Mouse (Mus musculus) forebrain, embryonic 13.5 days (tissue): Measurements from ENCODE around the gene Msl1. TPM values are rescaled to one million over a fixed set of nuclear protein-coding genes. Genes with fewer than 3 reads are reported as not detected.

Source experiments
- ATAC-seq: fragments of 200-750 bp; cut with Nextera tagmentation; 2 replicates; pipeline ENCODE4 v1.8.0; 2017
- H3K27ac ChIP-seq: fragments of 300-500 bp; sonication (generic); 2 replicates; pipeline ENCODE4 v1.5.1; 2015; ENCODE audit warnings: inconsistent platforms, mild to moderate bottlenecking, moderate library complexity
- H3K27me3 ChIP-seq: fragments of 300-500 bp; sonication (generic); 2 replicates; pipeline ENCODE4 v1.6.1; 2015; ENCODE audit warnings: mild to moderate bottlenecking, inconsistent platforms
- H3K36me3 ChIP-seq: fragments of 300-500 bp; sonication (generic); 2 replicates; pipeline ENCODE4 v1.6.1; 2015; ENCODE audit warnings: mild to moderate bottlenecking, inconsistent platforms; ENCODE audit not compliant: poor library complexity, severe bottlenecking
- H3K4me1 ChIP-seq: fragments of 300-500 bp; sonication (generic); 2 replicates; pipeline ENCODE4 v1.6.1; 2015; ENCODE audit warnings: inconsistent platforms
- H3K4me2 ChIP-seq: fragments of 300-500 bp; sonication (generic); 2 replicates; pipeline ENCODE4 v1.6.1; 2015; ENCODE audit warnings: inconsistent platforms, mild to moderate bottlenecking, moderate library complexity
- H3K4me3 ChIP-seq: fragments of 300-500 bp; sonication (generic); 2 replicates; pipeline ENCODE4 v1.5.1; 2015; ENCODE audit warnings: mild to moderate bottlenecking, inconsistent platforms
- H3K9ac ChIP-seq: fragments of 300-500 bp; sonication (generic); 2 replicates; pipeline ENCODE4 v1.6.1; 2015; ENCODE audit warnings: mild to moderate bottlenecking, inconsistent platforms
- H3K9me3 ChIP-seq: fragments of 300-500 bp; sonication (generic); replicated peaks from 2 replicates; pipeline ENCODE4 v1.6.1; 2016; ENCODE audit warnings: inconsistent platforms
- WGBS: fragments of 180-500 bp; shearing (Covaris S2); methylation state at CpG from one replicate; pipeline ENCODE4 v1.1.7; 2015; 5-methylcytosine and 5-hydroxymethylcytosine counted together
- polyA plus RNA-seq: library from polyadenylated mRNA; unstranded; fragments of >200 nt; fragmentation: Nextera tagmentation; extraction: Ambion mirVana; gene quantifications from 2 replicates; pipeline ENCODE4 v1.2.1, GENCODE M21; 2015

Gene Msl1
- polyA plus RNA-seq, 1 experiment from 2014 or later, result 31.3 TPM

- peaks cover 47% of the 10 kb centered on the region for H3K36me3 ChIP-seq
- H3K4me2 ChIP-seq, result no peak overlapping the region
- no peak for ATAC-seq
- H3K27me3 ChIP-seq, result no peaks in the 10 kb centered on the region
- H3K9ac ChIP-seq, result peak overlapping the region; percentile 9; the same call in 1 of the 2 replicates
- no peak overlapping the region for H3K27ac ChIP-seq
- H3K9me3 ChIP-seq, result no peaks in the 10 kb centered on the region
- H3K4me1 ChIP-seq, result peaks cover 71% of the 10 kb centered on the region
- 92% methylated on average over 5 of the region's 5 CpGs for WGBS
- H3K4me3 ChIP-seq, result no peak overlapping the region
Observed at GRCm38 (mm10) chr11:98753264-98753663, 42.1 kb upstream of the Msl1 start.

- Histone ChIP-seq H3K4me3 (no peak overlapping the region), H3K4me2 (no peak overlapping the region), H3K9ac (no peak overlapping the region), H3K36me3 (peaks cover 54% of the 10 kb centered on the region), H3K27me3 (no peaks in the 10 kb centered on the region), H3K9me3 (no peaks in the 10 kb centered on the region), H3K4me1 (peaks cover 62% of the 10 kb centered on the region), H3K27ac (peak overlapping the region; percentile 2)
- WGBS, result 75% methylated on average over 9 of the region's 9 CpGs
- no peak for ATAC-seq
Observed at GRCm38 (mm10) chr11:98754151-98754620, 41.1 kb upstream of the Msl1 start.

- 0 out of 2 replicates have a peak, but pooled peaks have one; percentile 1 for ATAC-seq
- H3K27ac ChIP-seq, result peak overlapping the region; percentile 2; the same call in 1 of the 2 replicates
- 21% methylated on average over 7 of the region's 7 CpGs for WGBS
- H3K9ac ChIP-seq, result no peak overlapping the region
- H3K4me1 ChIP-seq, result peaks cover 57% of the 10 kb centered on the region
- no peak overlapping the region for H3K4me3 ChIP-seq
- H3K36me3 ChIP-seq, result peaks cover 54% of the 10 kb centered on the region
- H3K4me2 ChIP-seq, result no peak overlapping the region
- no peaks in the 10 kb centered on the region for H3K9me3 ChIP-seq
- no peaks in the 10 kb centered on the region for H3K27me3 ChIP-seq
Observed at GRCm38 (mm10) chr11:98754621-98755181, 40.6 kb upstream of the Msl1 start.

GRCm38 (mm10) chr11:98755726-98756380 is 39.5 kb upstream of the Msl1 start:
- WGBS, result 96% methylated on average over 6 of the region's 6 CpGs
- Histone ChIP-seq H3K4me1 (peaks cover 46% of the 10 kb centered on the region), H3K27ac (no peak overlapping the region), H3K36me3 (peaks cover 66% of the 10 kb centered on the region), H3K4me3 (no peak overlapping the region), H3K4me2 (no peak overlapping the region), H3K27me3 (no peaks in the 10 kb centered on the region), H3K9me3 (no peaks in the 10 kb centered on the region), H3K9ac (no peak overlapping the region)
- ATAC-seq, result no peak

- ATAC-seq, result no peak
- Histone ChIP-seq H3K36me3 (peaks cover 74% of the 10 kb centered on the region), H3K9ac (no peak overlapping the region; the same call in 1 of the 2 replicates)
Observed at GRCm38 (mm10) chr11:98756711-98757110, 38.6 kb upstream of the Msl1 start.

GRCm38 (mm10) chr11:98761939-98762338 is 33.4 kb upstream of the Msl1 start:
- H3K4me2 ChIP-seq, result no peak overlapping the region
- H3K4me1 ChIP-seq, result peaks cover 22% of the 10 kb centered on the region
- H3K36me3 ChIP-seq, result peaks cover 82% of the 10 kb centered on the region
- WGBS, result 90% methylated on average over 4 of the region's 4 CpGs
- H3K27me3 ChIP-seq, result no peaks in the 10 kb centered on the region
- H3K27ac ChIP-seq, result no peak overlapping the region
- no peaks in the 10 kb centered on the region for H3K9me3 ChIP-seq
- ATAC-seq, result no peak
- H3K9ac ChIP-seq, result no peak overlapping the region
- H3K4me3 ChIP-seq, result no peak overlapping the region

More at GRCm38 (mm10) chr11:98756711-98757110, 38.6 kb upstream of the Msl1 start:
- Histone ChIP-seq H3K27ac (no peak overlapping the region), H3K4me1 (peaks cover 37% of the 10 kb centered on the region), H3K4me2 (no peak overlapping the region), H3K4me3 (no peak overlapping the region), H3K9me3 (no peaks in the 10 kb centered on the region), H3K27me3 (no peaks in the 10 kb centered on the region)
- WGBS, result 90% methylated on average over 12 of the region's 12 CpGs

GRCm38 (mm10) chr11:98762756-98763501 is 32.4 kb upstream of the Msl1 start:
- Histone ChIP-seq H3K9me3 (no peaks in the 10 kb centered on the region), H3K27me3 (no peaks in the 10 kb centered on the region), H3K4me2 (no peak overlapping the region), H3K9ac (no peak overlapping the region), H3K36me3 (peaks cover 72% of the 10 kb centered on the region), H3K4me3 (no peak overlapping the region), H3K4me1 (peaks cover 32% of the 10 kb centered on the region), H3K27ac (no peak overlapping the region)
- no peak for ATAC-seq
- 62% methylated on average over 17 of the region's 17 CpGs for WGBS

GRCm38 (mm10) chr11:98763502-98763861 is 31.8 kb upstream of the Msl1 start:
- Histone ChIP-seq H3K9ac (no peak overlapping the region), H3K4me3 (no peak overlapping the region), H3K27ac (no peak overlapping the region), H3K36me3 (peaks cover 73% of the 10 kb centered on the region), H3K4me2 (no peak overlapping the region), H3K27me3 (no peaks in the 10 kb centered on the region), H3K4me1 (peaks cover 38% of the 10 kb centered on the region), H3K9me3 (no peaks in the 10 kb centered on the region)
- 91% methylated on average over 8 of the region's 8 CpGs for WGBS
- ATAC-seq, result no peak

- Histone ChIP-seq H3K9ac (no peak overlapping the region), H3K9me3 (no peaks in the 10 kb centered on the region), H3K4me2 (no peak overlapping the region), H3K4me3 (no peak overlapping the region), H3K27ac (0 out of 2 replicates have a peak overlapping the region, but pooled peaks have one; percentile 0), H3K36me3 (peaks cover 74% of the 10 kb centered on the region), H3K27me3 (no peaks in the 10 kb centered on the region), H3K4me1 (peaks cover 44% of the 10 kb centered on the region)
- 89% methylated on average over 18 of the region's 18 CpGs for WGBS
- ATAC-seq, result no peak
Observed at GRCm38 (mm10) chr11:98764091-98764490, 31.2 kb upstream of the Msl1 start.

GRCm38 (mm10) chr11:98764746-98765145 is 30.6 kb upstream of the Msl1 start:
- Histone ChIP-seq H3K4me2 (no peak overlapping the region), H3K27ac (peak overlapping the region; percentile 88; the same call in 1 of the 2 replicates), H3K4me1 (peaks cover 50% of the 10 kb centered on the region), H3K4me3 (no peak overlapping the region), H3K9ac (no peak overlapping the region), H3K27me3 (no peaks in the 10 kb centered on the region), H3K9me3 (no peaks in the 10 kb centered on the region), H3K36me3 (peaks cover 80% of the 10 kb centered on the region)
- ATAC-seq, result no peak

- peaks cover 51% of the 10 kb centered on the region for H3K4me1 ChIP-seq
- WGBS, result 42% methylated on average over 9 of the region's 9 CpGs
- H3K4me3 ChIP-seq, result no peak overlapping the region
- no peaks in the 10 kb centered on the region for H3K9me3 ChIP-seq
- peaks cover 80% of the 10 kb centered on the region for H3K36me3 ChIP-seq
- H3K27me3 ChIP-seq, result no peaks in the 10 kb centered on the region
- peak overlapping the region; percentile 23 for H3K9ac ChIP-seq
- no peak for ATAC-seq
- peak overlapping the region; percentile 12; the same call in 1 of the 2 replicates for H3K4me2 ChIP-seq
- H3K27ac ChIP-seq, result peak overlapping the region; percentile 88
Observed at GRCm38 (mm10) chr11:98765421-98766309, 29.7 kb upstream of the Msl1 start.
